Mouse (Mus musculus) cerebellum, postnatal 25 days (tissue): Measurements from ENCODE around the gene Exoc3l4.

Source experiments
- DNase-seq, 2 experiments: peaks; one replicate each; pipeline ENCODE4 v3.0.0; 2021; ENCODE audit warnings: mixed read lengths in 2 of 2

Gene Exoc3l4

DNA sequence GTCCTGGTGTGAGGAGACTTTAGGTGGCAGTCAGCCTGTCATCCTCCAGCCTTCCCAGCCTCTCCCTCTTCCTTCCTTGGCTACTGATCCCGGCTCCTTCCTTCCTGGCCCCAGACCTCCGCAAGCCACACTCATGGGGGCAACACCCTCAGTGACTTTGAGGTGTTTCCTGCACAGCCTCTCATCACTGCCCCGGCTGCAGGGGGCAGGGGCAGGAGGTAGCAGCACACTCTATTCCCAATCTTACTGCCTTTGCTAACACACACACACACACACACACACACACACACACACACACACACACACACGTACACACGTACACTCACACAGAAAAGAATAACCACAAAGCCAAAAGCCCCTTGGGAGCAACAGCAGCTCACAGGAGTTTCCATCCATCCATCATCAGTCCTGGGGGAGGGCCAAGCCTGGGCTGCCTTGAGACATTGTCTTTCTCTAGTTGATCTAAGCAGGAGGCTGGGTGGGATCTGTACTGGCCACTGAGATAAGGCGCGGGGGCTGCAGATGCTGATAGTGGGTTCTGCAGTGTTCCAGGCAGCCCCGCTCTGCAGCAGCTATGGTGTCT, 18.0 kb downstream of the Exoc3l4 start:
- DNase-seq: no peak

DNA sequence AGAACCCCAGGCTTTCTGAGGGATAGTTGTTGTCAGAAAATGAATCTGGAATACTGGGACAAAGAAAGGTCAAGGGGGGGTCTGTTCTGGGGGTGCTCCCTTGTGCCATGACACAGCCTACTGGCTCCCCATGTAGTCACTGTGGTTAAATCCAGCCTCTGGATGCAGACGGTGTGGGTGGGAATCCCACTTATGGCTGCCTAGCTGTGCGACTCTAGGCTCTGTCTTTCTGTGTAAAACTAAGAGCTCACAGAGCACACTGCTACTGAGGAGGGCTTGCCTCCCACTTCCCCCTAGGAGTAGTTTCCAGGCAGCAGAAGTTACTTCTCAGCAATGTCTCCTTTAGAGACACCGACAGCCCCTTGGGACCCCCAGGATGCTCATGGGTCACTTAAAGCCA, 19.4 kb downstream of the Exoc3l4 start:
- DNase-seq: no peak

DNA sequence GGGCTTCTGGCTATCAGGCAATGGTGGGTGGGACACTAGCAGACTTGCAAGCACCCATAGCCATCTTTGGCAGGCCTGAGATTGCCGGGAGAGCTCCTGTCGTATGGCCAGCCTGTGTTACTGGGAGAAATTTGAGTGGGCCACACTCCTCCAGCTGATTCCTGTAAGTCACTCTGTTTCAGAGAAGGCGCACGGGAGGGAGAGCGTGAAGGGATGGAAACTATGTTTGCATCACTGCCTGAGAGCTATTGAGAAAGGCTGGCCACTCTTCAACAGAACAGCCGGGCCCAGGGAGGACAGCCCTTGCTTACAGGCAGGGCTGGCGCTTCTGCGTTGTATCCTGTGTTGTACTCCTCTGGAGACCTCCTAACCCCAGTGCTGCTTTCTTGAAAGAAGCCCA, 19.8 kb downstream of the Exoc3l4 start:
- no peak for DNase-seq

DNA sequence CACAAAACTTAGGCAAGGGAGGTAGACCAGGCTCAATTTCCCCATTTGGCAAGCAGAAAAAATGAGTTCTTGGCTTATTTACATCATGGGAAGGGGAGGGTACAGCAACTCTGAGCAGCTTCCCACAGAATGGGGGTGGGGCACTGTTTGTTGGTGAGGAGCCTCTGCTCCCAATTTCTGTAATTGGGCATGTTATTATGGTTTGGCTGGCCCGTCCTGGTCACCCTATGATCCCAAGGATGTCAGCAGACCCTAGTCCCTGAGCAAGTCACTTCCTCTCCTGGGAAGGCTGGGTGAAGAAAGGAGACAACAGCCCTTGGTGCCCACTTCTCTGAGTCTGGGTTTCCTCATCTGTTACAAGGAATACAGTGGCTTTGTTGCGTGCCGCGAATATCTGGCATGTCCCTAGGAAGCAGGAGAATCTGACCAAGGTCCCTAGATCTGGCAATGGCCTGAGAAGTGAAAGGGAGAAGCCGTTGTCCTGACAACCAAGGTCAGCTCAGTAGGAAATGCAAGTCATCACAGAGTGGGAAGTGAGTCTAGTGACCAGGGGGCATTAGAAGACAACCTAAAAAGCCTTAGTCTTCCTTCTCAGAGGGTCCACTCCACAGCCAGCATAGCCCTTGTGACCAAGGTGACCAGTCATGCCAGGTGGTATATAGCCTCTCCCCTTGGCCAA, 20.5 kb downstream of the Exoc3l4 start:
- DNase-seq: no peak

DNA sequence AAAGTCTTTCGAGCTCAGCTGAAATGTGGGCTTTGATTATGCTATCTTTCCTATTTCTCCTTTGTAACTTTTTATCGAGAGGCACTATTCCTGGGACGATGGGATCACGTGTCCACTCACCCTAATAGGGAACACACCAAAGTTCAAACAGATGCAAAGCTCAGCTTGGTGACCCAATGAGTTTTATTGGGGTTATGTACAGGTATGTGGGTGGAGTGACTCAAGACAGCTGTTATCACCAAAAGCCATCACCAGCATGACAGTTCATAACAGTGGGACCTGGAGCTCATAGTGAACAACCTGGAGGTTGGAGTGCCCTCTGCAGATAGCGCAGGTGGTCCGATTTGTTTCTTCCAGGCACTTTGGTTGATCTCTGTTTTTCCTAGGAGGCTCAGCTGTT, 22.0 kb downstream of the Exoc3l4 start:
- DNase-seq: no peak

DNA sequence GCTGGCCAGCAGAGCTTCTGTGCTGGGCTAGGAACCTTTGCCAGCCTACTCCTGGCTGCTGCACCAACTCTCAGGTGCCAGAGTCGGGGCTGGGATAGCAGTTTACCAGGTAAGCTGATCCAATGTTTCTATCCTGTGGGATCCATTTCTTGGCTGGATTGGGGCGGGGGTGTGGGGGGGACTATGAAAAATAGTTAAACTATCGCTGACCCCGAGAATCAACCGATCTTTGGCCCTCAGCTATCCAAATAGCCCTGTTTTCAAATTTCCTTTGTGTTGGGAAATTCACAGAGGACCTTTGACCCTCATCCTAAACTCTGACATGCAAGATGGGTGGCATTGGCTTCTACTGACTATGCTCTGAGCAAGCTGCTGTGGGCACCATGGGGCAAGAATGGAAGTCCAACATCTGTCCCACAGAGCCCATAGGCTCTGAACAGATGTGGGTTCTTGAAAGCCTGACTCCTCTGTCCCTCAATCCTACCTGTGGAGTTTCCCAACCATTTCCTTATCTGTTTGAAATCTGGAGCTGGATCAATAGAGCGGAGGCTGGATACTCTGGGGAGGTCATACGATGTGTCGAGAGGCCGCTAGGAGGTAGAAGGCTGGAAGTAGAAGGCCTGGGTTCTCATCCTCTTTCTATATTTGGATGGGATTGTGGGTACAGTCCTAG, 24.0 kb downstream of the Exoc3l4 start:
- DNase-seq: no peak

DNA sequence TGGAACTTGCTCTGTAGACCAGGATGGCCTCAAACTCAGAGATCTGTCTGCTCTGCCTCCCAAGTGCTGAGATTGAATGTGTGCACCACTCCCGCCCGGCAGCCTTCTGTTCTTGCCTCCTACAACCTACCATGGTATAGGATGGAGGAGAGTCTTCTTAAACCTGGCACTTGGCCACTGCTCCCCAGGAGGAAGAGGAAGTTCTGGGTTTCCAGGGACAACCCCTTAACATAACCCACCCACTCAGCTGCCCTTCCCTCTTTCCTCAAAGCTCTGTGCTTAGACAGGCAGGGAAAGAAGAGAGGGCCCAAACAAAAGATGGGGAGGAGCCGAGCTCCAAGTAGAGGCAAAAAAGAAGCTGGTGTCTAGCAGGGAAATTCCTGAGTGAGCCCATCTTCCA, 24.7 kb downstream of the Exoc3l4 start:
- no peak for DNase-seq

DNA sequence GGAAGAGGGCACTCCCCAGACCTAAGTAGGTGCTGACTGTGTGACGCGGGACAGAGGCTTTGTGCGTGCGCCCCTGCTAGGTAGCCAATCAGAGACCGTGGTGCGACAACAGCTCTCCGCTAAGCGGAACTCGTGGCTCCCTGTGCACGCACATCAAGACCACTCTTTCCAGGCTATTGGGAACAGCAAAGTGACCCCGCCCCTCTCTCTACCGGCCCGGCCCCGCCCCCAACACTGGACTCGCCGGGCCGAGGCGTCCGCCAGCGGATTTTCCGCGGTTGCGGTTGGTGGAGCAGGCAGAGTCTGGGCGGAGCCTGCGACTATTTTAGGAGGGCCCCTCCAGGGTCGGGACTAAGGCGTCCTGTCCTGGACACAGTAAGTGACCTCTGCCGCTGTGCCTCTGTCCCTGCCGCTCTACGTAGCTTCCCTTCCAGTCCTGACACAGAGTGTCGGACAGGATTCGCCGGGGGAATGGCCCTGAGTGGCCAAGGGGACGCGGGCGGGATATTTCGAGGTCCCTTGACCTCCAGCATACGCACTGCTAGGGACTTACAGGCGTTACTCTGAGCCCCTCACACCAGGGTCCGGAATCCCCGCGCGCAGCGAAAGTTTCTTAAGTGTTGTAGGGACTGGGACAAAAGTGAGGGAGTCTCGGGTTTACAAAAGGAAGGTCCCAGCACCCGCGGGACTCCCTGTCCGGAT, 25.6 kb downstream of the Exoc3l4 start, which contains the start of gene Tnfaip2:
Gene Tnfaip2, plus strand, starts transcription at position 161 of the 702 bp plus-strand sequence.
- peak in 1 of 2 experiments; percentile 34 for DNase-seq

DNA sequence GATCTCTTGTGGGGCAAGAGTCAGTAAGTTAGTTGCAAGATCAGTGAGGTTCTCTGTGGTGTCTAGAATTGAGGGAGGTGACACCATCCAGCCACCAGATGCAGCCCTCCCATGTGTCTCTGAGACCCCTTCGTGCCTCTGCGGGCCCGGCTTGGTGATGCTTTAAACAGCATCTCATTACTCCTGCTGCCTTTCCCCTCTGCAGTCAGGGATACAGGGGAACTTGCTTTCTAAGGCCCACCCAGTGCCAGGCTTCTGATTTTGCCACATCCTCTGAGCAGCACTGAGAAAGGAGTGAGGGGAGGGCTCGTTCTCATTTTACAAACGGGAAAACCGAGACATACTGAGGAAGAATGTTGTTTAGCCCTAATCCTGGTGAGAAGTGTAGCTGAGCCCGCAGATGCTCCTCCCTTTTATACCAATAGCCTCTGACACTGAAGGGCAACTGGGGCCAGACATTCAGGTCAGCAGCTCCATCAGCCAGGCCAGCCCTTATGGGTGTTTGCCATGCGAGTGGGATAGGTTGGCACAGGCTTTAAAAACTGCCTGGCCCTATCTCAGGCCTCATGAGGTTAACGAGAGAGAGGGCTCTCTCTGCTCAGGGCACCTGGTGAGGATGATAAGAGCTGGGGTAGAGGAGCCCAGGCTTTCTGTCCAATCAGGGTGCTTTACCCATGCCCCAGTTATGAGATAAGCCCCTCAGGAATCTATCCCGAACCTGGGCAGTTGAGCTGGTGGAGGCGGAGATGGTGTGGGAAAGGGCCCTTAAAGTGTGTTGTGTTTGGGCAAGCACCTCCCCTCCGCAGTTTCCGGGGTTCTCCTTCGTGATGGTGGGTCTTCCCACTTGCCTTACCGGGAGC, 26.4 kb downstream of the Exoc3l4 start:
- DNase-seq: no peak

DNA sequence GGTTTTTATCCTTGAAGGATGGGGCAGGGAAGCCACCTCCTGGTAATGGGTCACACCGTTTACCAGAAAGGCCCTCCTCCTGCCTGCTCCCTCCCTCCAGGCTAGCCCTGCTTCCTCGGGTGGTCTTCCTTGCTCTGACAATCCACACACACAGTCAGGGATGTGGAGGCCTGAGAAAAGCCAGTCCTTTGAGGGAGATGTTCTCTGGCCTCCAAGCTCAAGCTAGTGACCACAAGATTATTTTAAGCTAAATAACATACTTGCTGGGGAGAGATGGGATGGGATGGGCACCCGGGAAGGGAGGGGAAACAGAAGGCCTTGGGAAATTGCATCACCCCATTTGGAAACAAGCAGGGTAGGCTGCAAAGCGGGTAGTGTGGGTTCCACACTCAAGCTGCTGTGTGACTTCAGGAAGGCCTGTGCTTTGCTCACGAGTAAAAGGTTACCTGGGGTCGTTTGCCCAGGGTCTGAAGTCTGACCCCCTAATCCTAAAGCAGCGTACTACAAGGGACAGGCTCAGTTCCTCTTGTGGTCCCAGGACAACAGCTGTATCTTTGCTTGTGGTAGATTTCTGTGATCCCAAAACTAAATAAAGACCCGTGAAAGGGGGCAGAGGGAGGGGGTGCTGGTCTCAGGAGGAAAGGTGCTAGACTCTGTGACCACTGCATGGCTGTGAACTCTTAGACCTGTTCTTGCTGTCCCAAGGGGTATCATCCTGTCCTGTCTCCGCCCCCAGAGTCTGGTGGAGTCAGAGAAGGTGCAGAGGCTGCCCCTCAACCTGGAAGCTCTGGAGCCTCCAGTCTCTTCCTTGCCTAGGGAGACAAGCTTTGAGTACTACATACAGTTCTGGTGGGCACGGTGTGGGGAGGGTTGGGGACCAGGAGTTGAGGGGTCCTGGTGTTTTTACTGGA, 27.4 kb downstream of the Exoc3l4 start:
- DNase-seq: no peak

DNA sequence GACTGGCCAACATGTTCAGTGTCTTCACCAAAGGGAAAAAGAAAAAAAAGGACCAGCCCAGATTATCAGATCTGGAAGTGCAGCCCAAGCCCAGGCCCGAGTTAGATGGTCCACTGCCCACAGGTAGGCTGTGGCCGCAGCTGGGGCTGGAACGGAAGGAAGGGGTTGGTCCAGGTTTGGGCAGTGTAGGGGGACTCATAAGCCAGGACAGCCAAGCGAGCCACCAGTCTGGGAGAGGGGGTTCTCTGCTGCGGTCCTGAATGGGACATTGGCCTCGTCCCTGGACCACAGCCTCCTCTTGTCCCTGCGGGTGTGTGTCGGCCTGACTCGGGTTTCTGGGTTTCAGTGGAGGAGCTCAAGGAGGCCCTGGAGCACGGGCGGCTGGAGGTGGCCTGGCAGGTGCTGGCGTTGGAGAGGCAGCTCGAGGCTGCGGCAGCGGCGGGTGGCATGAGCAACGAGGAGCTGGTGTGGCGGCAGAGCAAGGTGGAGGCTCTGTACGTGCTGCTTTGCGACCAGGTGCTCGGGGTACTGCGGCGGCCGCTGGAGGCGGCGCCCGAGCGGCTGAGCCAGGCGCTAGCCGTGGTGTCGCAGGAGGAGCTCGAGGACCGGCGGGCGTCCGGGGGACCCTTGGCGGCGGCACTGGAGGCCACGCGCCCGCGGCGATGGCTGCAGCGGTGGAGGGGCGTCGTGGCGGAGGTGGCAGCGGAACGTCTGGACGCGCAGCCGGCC, 28.5 kb downstream of the Exoc3l4 start:
- DNase-seq: no peak

DNA sequence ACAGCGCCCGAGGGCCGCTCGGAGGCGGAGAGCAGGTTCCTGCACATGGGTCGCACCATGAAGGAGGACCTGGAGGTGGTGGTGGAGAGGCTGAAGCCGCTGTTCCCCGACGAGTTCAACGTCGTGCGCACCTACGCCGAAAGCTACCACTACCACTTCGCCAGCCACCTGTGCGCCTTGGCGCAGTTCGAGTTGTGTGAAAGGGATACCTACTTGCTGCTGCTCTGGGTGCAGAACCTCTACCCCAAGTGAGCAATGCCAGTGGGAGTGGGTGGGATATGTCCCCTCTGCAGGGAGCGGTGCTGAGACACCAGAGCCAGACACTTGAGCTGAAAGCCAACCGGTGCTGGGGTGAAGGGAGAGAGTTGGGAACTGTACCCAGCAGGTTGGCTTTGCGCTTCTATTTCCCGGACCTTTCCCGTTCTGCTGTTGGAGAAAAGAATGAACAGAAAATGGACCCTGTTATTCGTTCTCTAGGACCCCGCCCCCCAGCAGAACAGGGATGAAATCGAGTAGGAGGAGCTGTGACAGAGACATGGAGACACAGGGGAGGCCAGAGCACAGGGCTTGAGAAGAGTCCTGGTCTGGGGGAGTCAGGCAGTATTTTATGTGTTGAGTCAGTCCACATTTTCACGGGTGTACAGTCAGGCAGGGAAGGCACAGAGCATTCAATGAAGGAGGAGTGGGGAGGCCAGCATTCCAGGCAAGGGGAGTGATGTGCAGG, 29.2 kb downstream of the Exoc3l4 start:
- DNase-seq: no peak

DNA sequence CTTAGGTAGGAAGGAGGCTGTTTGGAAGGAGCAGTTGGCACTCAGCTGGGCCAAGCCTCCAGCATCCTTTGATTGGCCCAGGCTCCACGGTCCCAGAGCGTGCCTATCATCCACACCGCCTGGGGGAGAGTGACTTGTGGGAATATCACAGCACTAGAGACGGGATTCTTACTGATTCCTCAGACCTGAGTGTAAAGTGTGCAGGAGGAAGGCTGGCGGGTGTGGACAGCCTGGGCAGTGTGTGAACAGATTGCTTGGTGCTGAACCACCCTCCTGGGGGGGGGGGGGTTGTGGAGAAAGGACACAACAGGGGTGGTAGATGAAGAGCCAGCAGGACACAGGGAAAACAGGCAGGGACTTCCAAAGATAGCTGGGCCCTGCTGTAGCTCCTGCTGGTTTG, 29.9 kb downstream of the Exoc3l4 start:
- no peak for DNase-seq

DNA sequence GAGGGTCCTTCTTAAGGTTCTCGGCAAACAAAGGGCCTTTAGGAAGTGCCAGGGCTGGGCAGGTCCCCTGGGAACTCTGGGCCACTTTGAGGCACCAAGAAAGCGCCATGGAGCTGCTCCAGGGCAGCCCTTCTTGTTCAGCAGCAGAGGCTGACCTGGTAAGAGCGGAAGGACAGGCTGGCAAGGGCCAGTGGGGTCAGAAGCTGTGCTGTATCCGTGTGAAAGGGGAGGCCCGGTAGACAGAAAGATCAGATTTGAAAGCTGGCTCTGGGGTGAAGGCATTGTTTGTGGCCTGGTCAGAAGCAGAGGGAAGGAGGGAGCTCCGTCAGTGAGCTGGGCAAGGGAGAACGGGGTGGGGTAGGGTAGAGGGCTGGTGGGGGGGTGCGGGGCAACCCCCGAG, 30.5 kb downstream of the Exoc3l4 start:
- DNase-seq: no peak

DNA sequence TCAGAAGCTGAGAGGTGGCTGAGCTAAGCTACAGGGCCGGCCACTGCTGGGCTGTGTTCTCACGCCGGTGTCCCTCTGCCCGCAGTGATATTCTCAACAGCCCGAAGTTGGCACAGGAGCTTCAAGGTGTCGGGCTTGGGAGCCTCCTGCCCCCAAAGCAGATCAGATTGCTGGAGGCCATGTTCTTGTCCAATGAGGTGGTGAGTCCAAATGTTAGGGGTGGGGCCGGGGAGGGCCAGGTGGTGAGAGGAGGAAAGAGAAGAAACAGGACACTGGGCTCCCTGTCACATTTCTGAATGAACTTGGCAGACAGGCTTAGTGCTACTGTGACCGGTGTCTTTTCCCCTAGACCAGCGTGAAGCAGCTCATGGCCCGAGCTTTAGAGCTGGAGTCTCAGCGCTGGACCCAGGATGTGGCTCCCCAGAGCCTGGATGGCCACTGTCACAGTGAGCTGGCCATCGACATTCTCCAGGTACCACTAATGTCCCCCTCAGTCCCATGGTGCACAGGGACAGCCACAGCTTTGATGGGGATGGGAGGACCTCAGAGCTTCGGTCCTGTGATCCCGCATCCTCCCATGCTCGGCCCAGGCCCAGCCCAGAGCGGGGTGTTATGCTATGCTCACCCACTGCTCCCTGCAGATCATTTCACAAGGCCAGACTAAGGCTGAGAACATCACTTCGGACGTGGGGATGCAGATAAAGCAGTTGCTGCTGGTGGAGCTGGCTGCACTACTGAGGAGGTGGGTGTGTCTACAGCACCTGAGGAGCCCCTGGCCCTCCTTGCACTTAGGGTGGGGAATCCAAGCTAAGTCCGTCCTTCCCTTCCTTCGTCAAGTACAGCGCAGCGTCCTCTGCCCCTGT, 31.3 kb downstream of the Exoc3l4 start:
- no peak for DNase-seq

DNA sequence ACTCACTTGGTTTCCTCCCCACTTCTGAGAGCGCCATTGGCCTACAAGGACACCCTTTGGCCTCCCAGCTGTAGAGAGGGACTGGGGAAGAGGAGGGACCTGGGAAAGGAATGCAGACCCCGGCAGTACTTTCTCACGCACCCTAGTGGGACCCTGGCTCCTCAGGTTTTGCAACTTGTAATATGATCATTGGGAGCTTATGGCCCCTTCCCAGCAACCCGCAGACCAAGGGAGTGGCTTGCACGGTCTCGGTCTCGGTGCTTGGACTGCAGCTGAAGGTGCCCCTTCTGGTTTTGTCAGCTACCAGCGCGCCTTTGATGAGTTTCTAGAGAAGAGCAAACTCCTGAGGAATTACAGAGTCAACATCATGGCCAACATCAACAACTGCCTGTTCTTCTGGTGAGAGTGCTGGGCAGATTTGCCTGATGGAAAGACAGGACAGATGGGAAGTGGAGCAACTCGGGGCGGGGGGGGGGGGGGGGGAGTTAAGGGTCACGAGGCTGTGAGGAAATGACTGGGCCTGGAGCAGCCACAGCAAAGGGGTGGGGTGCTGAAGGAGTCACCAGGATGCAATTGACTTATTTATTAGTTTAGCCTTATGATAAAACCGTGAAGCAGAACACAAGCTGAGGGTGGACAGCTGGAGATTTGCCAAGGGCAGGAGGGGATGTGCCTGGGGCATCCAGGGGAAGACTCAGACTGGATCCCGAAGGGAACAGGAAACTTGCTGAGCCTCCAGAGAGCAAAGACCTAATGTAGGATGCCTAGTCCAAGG, 32.3 kb downstream of the Exoc3l4 start:
- DNase-seq: no peak

DNA sequence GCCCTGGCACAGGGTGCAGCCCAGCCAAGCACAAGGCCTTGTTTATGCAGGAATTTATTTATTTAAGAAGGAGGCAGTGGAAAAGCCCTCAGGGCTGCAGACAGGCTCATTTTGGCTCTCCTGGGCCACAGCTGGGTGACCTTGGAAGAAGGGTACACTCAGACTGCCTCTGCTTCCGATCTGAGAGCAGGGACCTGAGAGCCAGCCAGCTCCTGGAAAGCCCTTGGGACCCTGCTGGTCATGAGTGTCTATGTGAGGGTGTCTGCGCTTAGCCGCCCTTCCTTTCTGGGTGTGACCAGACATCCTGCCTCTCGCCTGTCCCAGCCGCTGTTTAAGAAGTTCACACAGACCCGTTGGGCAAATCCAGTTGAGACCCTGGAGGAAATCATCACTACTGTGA, 33.5 kb downstream of the Exoc3l4 start:
- DNase-seq: no peak

DNA sequence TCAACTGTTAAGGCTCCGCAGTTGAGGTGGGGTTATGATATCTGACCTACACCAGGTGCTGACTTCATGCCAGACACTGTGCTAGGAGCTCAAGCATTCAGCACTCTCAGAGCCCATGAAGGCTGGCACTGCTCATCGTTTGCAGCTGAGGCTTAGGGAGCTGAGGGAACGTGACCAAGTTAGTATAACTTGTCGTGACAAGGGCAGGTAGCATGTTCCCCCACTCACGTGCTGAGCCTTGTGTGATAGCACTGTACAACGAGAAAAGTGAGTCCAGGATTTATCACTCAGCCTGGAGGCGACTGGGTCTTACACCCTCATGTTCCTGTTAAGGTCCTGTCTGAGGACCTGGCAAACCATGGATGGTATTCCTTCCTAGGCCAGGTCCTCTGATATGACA, 34.7 kb downstream of the Exoc3l4 start:
- DNase-seq: no peak
